Comparison of ENCODE assay signal across 17 mouse cellular contexts in the genomic region with DNA sequence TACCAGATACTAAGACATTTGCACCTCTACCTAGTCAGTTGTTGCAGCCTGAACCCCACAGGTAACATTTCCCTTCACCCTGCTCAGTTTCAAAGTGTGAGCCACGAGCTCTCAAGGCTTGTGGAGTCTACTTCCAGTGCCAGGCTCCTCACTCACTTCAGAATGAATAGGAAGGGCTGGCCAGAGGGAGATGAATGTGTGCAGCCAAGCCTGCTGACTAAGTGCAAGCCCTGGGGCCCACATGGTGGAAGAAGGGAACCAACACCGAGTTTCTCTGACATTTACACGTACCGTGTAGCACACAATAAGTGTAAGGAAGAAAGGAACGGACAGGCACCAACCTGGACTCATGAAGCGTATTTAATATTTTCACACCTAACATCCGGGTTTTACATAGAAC. TPM values are rescaled to one million over a fixed set of nuclear protein-coding genes. Genes with fewer than 3 reads are reported as not detected.
DNase-seq lines count a peak whose midpoint lies in the region; ATAC-seq lines count a peak whose summit lies in the region.
"Had no signal": no experiment of that assay in that cellular context is flagged by ENCODE, and none has a peak within 500 bp of the region (broad histone marks: within the 10 kb centered on the region; RNA-seq: fewer than 3 reads in every experiment).

No protein-coding gene starts in this region.

- H3K4me3 ChIP-seq in hindbrain, embryonic 10.5 days = no peak overlapping the region
- no peak overlapping the region for H3K4me3 ChIP-seq in hindbrain, embryonic 16.5 days (ENCODE audit: low read length)
- H3K4me3 ChIP-seq: embryonic facial prominence, embryonic 10.5 days; embryonic facial prominence, embryonic 12.5 days; forebrain, embryonic 13.5 days; forebrain, embryonic 15.5 days had no signal

- no peak for ATAC-seq in hindbrain, embryonic 16.5 days
- ATAC-seq: activated CD4-positive, CD25-positive, alpha-beta regulatory T cell, adult 4 months; forebrain, embryonic 13.5 days; forebrain, embryonic 15.5 days; forebrain, postnatal 0 days had no signal

- peaks cover 19% of the 10 kb centered on the region; the same call in 1 of the 2 replicates for H3K4me1 ChIP-seq in hindbrain, embryonic 10.5 days (replicated peaks)
- H3K4me1 ChIP-seq in hindbrain, embryonic 16.5 days (ENCODE audit: control insufficient read depth, insufficient read depth, low read depth, low read length) = no peaks in the 10 kb centered on the region
- H3K4me1 ChIP-seq: embryonic facial prominence, embryonic 12.5 days; forebrain, embryonic 13.5 days; forebrain, embryonic 15.5 days had no signal

- H3K27ac ChIP-seq in hindbrain, embryonic 10.5 days = 0 out of 2 replicates have a peak overlapping the region, but pooled peaks have one; percentile 4
- no peak overlapping the region for H3K27ac ChIP-seq in hindbrain, embryonic 16.5 days (ENCODE audit: low read depth, low read length)
- H3K27ac ChIP-seq: embryonic facial prominence, embryonic 10.5 days; embryonic facial prominence, embryonic 12.5 days; forebrain, embryonic 13.5 days; forebrain, embryonic 15.5 days had no signal

- H3K4me2 ChIP-seq in hindbrain, embryonic 16.5 days (ENCODE audit: low read length) = no peak overlapping the region
- H3K4me2 ChIP-seq: embryonic facial prominence, embryonic 12.5 days; forebrain, embryonic 13.5 days; forebrain, embryonic 15.5 days had no signal

- peaks cover 15% of the 10 kb centered on the region for H3K36me3 ChIP-seq in hindbrain, embryonic 10.5 days
- H3K36me3 ChIP-seq in hindbrain, embryonic 16.5 days (ENCODE audit: control insufficient read depth, insufficient read depth, low read length) = no peaks in the 10 kb centered on the region; the same call in 1 of the 2 replicates

- H3K27me3 ChIP-seq in hindbrain, embryonic 10.5 days (ENCODE audit: insufficient read depth, poor library complexity, severe bottlenecking) = no peaks in the 10 kb centered on the region
- no peaks in the 10 kb centered on the region for H3K27me3 ChIP-seq in hindbrain, embryonic 16.5 days (replicated peaks; ENCODE audit: control insufficient read depth, insufficient read depth, low read length)
- H3K27me3 ChIP-seq: embryonic facial prominence, embryonic 12.5 days; forebrain, embryonic 13.5 days; forebrain, embryonic 15.5 days; Patski had no signal

- H3K9ac ChIP-seq in hindbrain, embryonic 16.5 days (ENCODE audit: low read depth, low read length) = no peak overlapping the region
- H3K9ac ChIP-seq: embryonic facial prominence, embryonic 12.5 days; forebrain, embryonic 13.5 days; forebrain, embryonic 15.5 days; forebrain, postnatal 0 days had no signal

- H3K9me3 ChIP-seq in hindbrain, embryonic 10.5 days = no peaks in the 10 kb centered on the region
- H3K9me3 ChIP-seq in hindbrain, embryonic 16.5 days (ENCODE audit: control insufficient read depth, low read length) = no peaks in the 10 kb centered on the region
- H3K9me3 ChIP-seq: embryonic facial prominence, embryonic 10.5 days; embryonic facial prominence, embryonic 12.5 days; forebrain, embryonic 13.5 days; forebrain, embryonic 15.5 days had no signal

- 76% methylated on average over 7 of the region's 7 CpGs for WGBS in hindbrain, embryonic 10.5 days
- WGBS in hindbrain, embryonic 16.5 days = 72% methylated on average over 7 of the region's 7 CpGs

- DNase-seq in hindbrain, embryonic 10.5 days (ENCODE audit: low spot score) = no peak
- DNase-seq in retina, postnatal 1 day = peak; percentile 26
- DNase-seq in retina, embryonic 14.5 days (ENCODE audit: low spot score) = no peak
- DNase-seq in right cerebral cortex, postnatal 14 days = no peak
- DNase-seq: cerebellum, adult 11-12 months; cerebellum, adult 2 months; cerebellum, adult 9-10 months; cerebellum, postnatal 10 days; cerebellum, postnatal 25 days; forebrain, postnatal 0 days had no signal

RNA-seq across cellular contexts. Expression of a gene that starts 3.3 kb away (rescaled TPM):
- 0.63 and 1.6 TPM in 2 replicates for polyA plus RNA-seq in hindbrain, embryonic 10.5 days (2016; fragmentation: Nextera tagmentation; extraction: Ambion mirVana)
- polyA plus RNA-seq in hindbrain, embryonic 16.5 days (2015; fragmentation: Nextera tagmentation; extraction: Ambion mirVana) = 3.7 and 7.0 TPM in 2 replicates
- polyA plus RNA-seq: activated CD4-positive, CD25-positive, alpha-beta regulatory T cell, adult 4 months had no signal

RNA-seq across cellular contexts. Expression of a gene that starts 25.3 kb away (rescaled TPM):
- 33.5 and 36.5 TPM in 2 replicates for polyA plus RNA-seq in hindbrain, embryonic 10.5 days (2016; fragmentation: Nextera tagmentation; extraction: Ambion mirVana)
- 13.7 and 18.1 TPM in 2 replicates for polyA plus RNA-seq in hindbrain, embryonic 16.5 days (2015; fragmentation: Nextera tagmentation; extraction: Ambion mirVana)

RNA-seq across cellular contexts. Expression of a gene that starts 26.8 kb away (rescaled TPM):
- polyA plus RNA-seq in hindbrain, embryonic 10.5 days (2016; fragmentation: Nextera tagmentation; extraction: Ambion mirVana) = 91.4 and 97.4 TPM in 2 replicates
- 63.7 and 67.7 TPM in 2 replicates for polyA plus RNA-seq in hindbrain, embryonic 16.5 days (2015; fragmentation: Nextera tagmentation; extraction: Ambion mirVana)

RNA-seq across cellular contexts. Expression of a gene that starts 37.4 kb away (rescaled TPM):
- polyA plus RNA-seq in hindbrain, embryonic 10.5 days (2016; fragmentation: Nextera tagmentation; extraction: Ambion mirVana) = 39.2 and 51.0 TPM in 2 replicates
- polyA plus RNA-seq in hindbrain, embryonic 16.5 days (2015; fragmentation: Nextera tagmentation; extraction: Ambion mirVana) = 23.2 and 24.2 TPM in 2 replicates

RNA-seq across cellular contexts. Expression of a gene that starts 37.5 kb away (rescaled TPM):
- 0.07 and 0.25 TPM in 2 replicates for polyA plus RNA-seq in hindbrain, embryonic 10.5 days (2016; fragmentation: Nextera tagmentation; extraction: Ambion mirVana)
- polyA plus RNA-seq in hindbrain, embryonic 16.5 days (2015; fragmentation: Nextera tagmentation; extraction: Ambion mirVana) = 0.23 and 0.31 TPM in 2 replicates
